Mouse (Mus musculus): Measurements from ENCODE around the gene Tmem176b.

DNA sequence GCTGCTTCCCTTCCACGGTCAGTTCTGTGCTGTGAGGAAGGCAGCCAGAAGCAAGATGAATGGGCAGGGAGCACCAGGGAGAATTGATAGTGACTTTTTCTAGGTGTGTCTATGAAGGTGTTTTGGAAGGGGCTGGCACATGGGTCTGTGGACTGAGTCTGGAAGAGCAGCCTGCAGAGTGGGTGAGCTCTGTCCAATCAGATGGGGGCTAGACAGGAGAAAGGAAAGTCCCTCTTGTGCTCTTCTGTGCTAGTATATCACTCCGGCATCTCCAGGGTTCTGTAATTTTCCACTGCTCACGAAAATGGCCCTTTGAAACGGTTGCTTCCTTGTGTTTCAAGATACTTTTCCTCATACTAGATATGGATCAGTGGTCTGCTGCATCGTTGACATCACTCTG, 31.3 kb upstream of the Tmem176b start, which contains the start of gene Aoc1:
- TF ChIP-seq CTCF (conservative IDR thresholded peaks at IDR 0.05; ENCODE audit: insufficient read depth, insufficient read length, low read depth, low read length): no peak
- no peak for TF ChIP-seq POLR2A (IDR thresholded peaks at IDR 0.05; ENCODE audit: low read depth, low read length)
